Mouse (Mus musculus) embryonic facial prominence, embryonic 14.5 days (tissue): ENCODE results near the gene Usp7. TPM values are rescaled to one million over a fixed set of nuclear protein-coding genes. Genes with fewer than 3 reads are reported as not detected.

Experiments
- ATAC-seq: fragments of 200-750 bp; cut with Nextera tagmentation; 2 replicates; pipeline ENCODE4 v1.8.0; 2017; ENCODE audit warnings: low read depth, moderate number of reproducible peaks, moderate TSS enrichment
- DNase-seq: peaks from one replicate; pipeline ENCODE4 v3.0.0-alpha.2; 2015; ENCODE audit warnings: low spot score
- H3K27ac ChIP-seq: fragments of 300-500 bp; sonication (generic); replicated peaks from 2 replicates; pipeline ENCODE4 v1.5.1; 2014; ENCODE audit warnings: low read depth, mild to moderate bottlenecking, low read length, moderate library complexity
- H3K27me3 ChIP-seq: fragments of 300-500 bp; sonication (generic); replicated peaks from 2 replicates; pipeline ENCODE4 v1.6.1; 2014; ENCODE audit warnings: low read length; ENCODE audit not compliant: control insufficient read depth, insufficient read depth
- H3K36me3 ChIP-seq: fragments of 300-500 bp; sonication (generic); 2 replicates; pipeline ENCODE4 v1.6.1; 2014; ENCODE audit warnings: low read length, mixed read lengths; ENCODE audit not compliant: control insufficient read depth, insufficient read depth
- H3K4me1 ChIP-seq: fragments of 300-500 bp; sonication (generic); 2 replicates; pipeline ENCODE4 v1.6.1; 2014; ENCODE audit warnings: antibody characterized with exemption, low read length; ENCODE audit not compliant: control insufficient read depth, insufficient read depth
- H3K4me2 ChIP-seq: fragments of 300-500 bp; sonication (generic); 2 replicates; pipeline ENCODE4 v1.6.1; 2014; ENCODE audit warnings: low read depth, mild to moderate bottlenecking, low read length, moderate library complexity, mixed read lengths
- H3K4me3 ChIP-seq: fragments of 300-500 bp; sonication (generic); 2 replicates; pipeline ENCODE4 v1.5.1; 2014; ENCODE audit warnings: low read depth, mild to moderate bottlenecking, low read length
- H3K9ac ChIP-seq: fragments of 300-500 bp; sonication (generic); 2 replicates; pipeline ENCODE4 v1.6.1; 2014; ENCODE audit warnings: low read depth, mild to moderate bottlenecking, low read length, moderate library complexity, mixed read lengths
- H3K9me3 ChIP-seq: fragments of 300-500 bp; sonication (generic); 2 replicates; pipeline ENCODE4 v1.6.1; 2016; ENCODE audit warnings: low read length; ENCODE audit not compliant: control insufficient read depth
- WGBS: fragments of 180-500 bp; shearing (Covaris S2); extraction: QIAGEN DNeasy Blood & Tissue Kit; methylation state at CpG from one replicate; pipeline ENCODE4 v1.1.7; 2014; 5-methylcytosine and 5-hydroxymethylcytosine counted together
- polyA plus RNA-seq: library from polyadenylated mRNA; unstranded; fragments of >200 nt; fragmentation: Nextera tagmentation; extraction: Ambion mirVana; gene quantifications from 2 replicates; pipeline ENCODE4 v1.2.1, GENCODE M21; 2014

Gene Usp7
- 35.7 and 39.2 TPM in 2 replicates for polyA plus RNA-seq

GRCm38 (mm10) chr16:8791949-8792557, at the start of gene Usp7:
TSS of gene Usp7 (minus strand) at chr16:8792308.
- Histone ChIP-seq H3K4me3 (no peak within 1 kb of the TSS), H3K9ac (no peak within 1 kb of the TSS), H3K4me1 (no peaks in the 10 kb centered on the region), H3K36me3 (no peaks in the 10 kb centered on the region), H3K27me3 (no peaks in the 10 kb centered on the region), H3K27ac (no peak within 1 kb of the TSS), H3K4me2 (no peak within 1 kb of the TSS), H3K9me3 (no peaks in the 10 kb centered on the region)
- ATAC-seq (no peak), DNase-seq (no peak)
- whole genome bisulfite sequencing = 93% methylated on average over 20 of the region's 20 CpGs

- Histone ChIP-seq H3K4me2 (no peak overlapping the region), H3K36me3 (peaks cover 80% of the 10 kb centered on the region), H3K27ac (no peak overlapping the region), H3K9ac (no peak overlapping the region), H3K4me1 (no peaks in the 10 kb centered on the region), H3K4me3 (no peak overlapping the region), H3K27me3 (no peaks in the 10 kb centered on the region), H3K9me3 (no peaks in the 10 kb centered on the region)
- DNase-seq (no peak), ATAC-seq (no peak)
- 88% methylated on average over 3 of the region's 3 CpGs for WGBS
Observed at GRCm38 (mm10) chr16:8840557-8840956, 48.4 kb upstream of the Usp7 start.

GRCm38 (mm10) chr16:8838921-8839320, 46.8 kb upstream of the Usp7 start:
- no peak overlapping the region for H3K4me3 ChIP-seq
- no peak overlapping the region for H3K4me2 ChIP-seq
- no peaks in the 10 kb centered on the region for H3K9me3 ChIP-seq
- H3K36me3 ChIP-seq = peaks cover 84% of the 10 kb centered on the region
- no peaks in the 10 kb centered on the region for H3K4me1 ChIP-seq
- DNase-seq (no peak), ATAC-seq (no peak)
- no peak overlapping the region for H3K27ac ChIP-seq
- H3K27me3 ChIP-seq = no peaks in the 10 kb centered on the region
- H3K9ac ChIP-seq = no peak overlapping the region

GRCm38 (mm10) chr16:8837595-8837994, 45.5 kb upstream of the Usp7 start:
- Histone ChIP-seq H3K4me1 (peaks cover 2% of the 10 kb centered on the region; the same call in 1 of the 2 replicates), H3K27ac (no peak overlapping the region), H3K36me3 (peaks cover 84% of the 10 kb centered on the region), H3K4me3 (no peak overlapping the region), H3K9me3 (no peaks in the 10 kb centered on the region), H3K4me2 (no peak overlapping the region), H3K27me3 (no peaks in the 10 kb centered on the region), H3K9ac (no peak overlapping the region)
- WGBS = 94% methylated on average over 1 of the region's 1 CpGs
- DNase-seq (no peak), ATAC-seq (no peak)

- peaks cover 9% of the 10 kb centered on the region for H3K4me1 ChIP-seq
- no peak overlapping the region for H3K4me3 ChIP-seq
- no peaks in the 10 kb centered on the region for H3K9me3 ChIP-seq
- peaks cover 86% of the 10 kb centered on the region for H3K36me3 ChIP-seq
- no peak for ATAC-seq
- no peak for DNase-seq
- no peak overlapping the region for H3K27ac ChIP-seq
- no peak overlapping the region for H3K9ac ChIP-seq
- 86% methylated on average over 1 of the region's 1 CpGs for WGBS
- no peaks in the 10 kb centered on the region for H3K27me3 ChIP-seq
- no peak overlapping the region for H3K4me2 ChIP-seq
Observed at GRCm38 (mm10) chr16:8836876-8837275, 44.8 kb upstream of the Usp7 start.

GRCm38 (mm10) chr16:8831241-8831640, 39.1 kb upstream of the Usp7 start:
- WGBS = 4% methylated on average over 12 of the region's 12 CpGs

GRCm38 (mm10) chr16:8830431-8831211, 38.5 kb upstream of the Usp7 start:
- ATAC-seq (peak; percentile 2; the same call in 1 of the 2 replicates), DNase-seq (peak; percentile 78)
- peak overlapping the region; percentile 97 for H3K27ac ChIP-seq
- H3K36me3 ChIP-seq = peaks cover 39% of the 10 kb centered on the region
- under 1% methylated on average over 28 of the region's 74 CpGs for WGBS
- H3K4me1 ChIP-seq = peaks cover 16% of the 10 kb centered on the region
- H3K27me3 ChIP-seq = no peaks in the 10 kb centered on the region
- no peaks in the 10 kb centered on the region for H3K9me3 ChIP-seq
- H3K4me3 ChIP-seq = peak overlapping the region; percentile 100
- peak overlapping the region; percentile 77 for H3K4me2 ChIP-seq
- peak overlapping the region; percentile 98 for H3K9ac ChIP-seq

More at GRCm38 (mm10) chr16:8831241-8831640, 39.1 kb upstream of the Usp7 start:
- Histone ChIP-seq H3K4me3 (peak overlapping the region; percentile 100), H3K9ac (peak overlapping the region; percentile 98), H3K9me3 (no peaks in the 10 kb centered on the region), H3K4me1 (peaks cover 16% of the 10 kb centered on the region), H3K4me2 (peak overlapping the region; percentile 77), H3K36me3 (peaks cover 44% of the 10 kb centered on the region), H3K27ac (peak overlapping the region; percentile 97), H3K27me3 (no peaks in the 10 kb centered on the region)
- no peak for ATAC-seq
- DNase-seq = peak; percentile 7

- ATAC-seq (peak; percentile 96), DNase-seq (peak; percentile 99)
- peak within 1 kb of the TSS; percentile 98 for H3K9ac ChIP-seq
- H3K27me3 ChIP-seq = no peaks in the 10 kb centered on the region
- H3K36me3 ChIP-seq = peaks cover 31% of the 10 kb centered on the region
- under 1% methylated on average over 38 of the region's 80 CpGs for WGBS
- peak within 1 kb of the TSS; percentile 98 for H3K4me2 ChIP-seq
- peak within 1 kb of the TSS; percentile 97 for H3K27ac ChIP-seq
- no peaks in the 10 kb centered on the region for H3K9me3 ChIP-seq
- H3K4me1 ChIP-seq = peaks cover 16% of the 10 kb centered on the region
- peak within 1 kb of the TSS; percentile 100 for H3K4me3 ChIP-seq
Observed at GRCm38 (mm10) chr16:8829564-8830359, 37.7 kb upstream of the Usp7 start, which contains the start of gene 1810013L24Rik. TSS of gene 1810013L24Rik (plus strand) at chr16:8830100.
